ENCODE assay signal across 15 mouse cellular contexts in the genomic region with DNA sequence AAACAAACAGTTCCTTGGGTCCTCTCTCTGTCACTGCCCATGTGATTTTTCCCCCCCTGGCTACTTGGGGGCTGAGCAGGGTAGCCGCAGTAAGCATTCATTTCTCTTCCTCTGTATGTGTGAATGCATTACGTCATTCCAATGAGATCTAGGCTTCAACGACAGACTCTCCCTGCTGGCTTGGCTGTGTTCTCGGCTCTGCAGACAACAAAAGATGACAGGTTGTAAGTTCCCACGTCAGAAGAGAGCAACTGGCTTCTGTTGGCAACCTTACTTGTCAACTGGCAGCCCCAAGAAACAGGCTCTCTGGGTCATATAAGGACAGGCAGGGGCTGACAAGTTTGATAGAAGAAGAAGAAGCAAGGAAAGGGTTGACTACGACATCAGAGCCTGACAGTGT.
DNase-seq lines count a peak whose midpoint lies in the region; ATAC-seq and TF ChIP-seq lines count a peak whose summit lies in the region.
"Had no signal": no experiment of that assay in that cellular context is flagged by ENCODE, and none has a peak within 500 bp of the region (broad histone marks: within the 10 kb centered on the region; RNA-seq: fewer than 3 reads in every experiment).

No protein-coding gene starts in this region.

- peaks cover 60% of the 10 kb centered on the region for H3K4me1 ChIP-seq in forebrain, embryonic 12.5 days

- no peak overlapping the region for H3K27ac ChIP-seq in left cerebral cortex, adult 2 months
- H3K27ac ChIP-seq in forebrain, embryonic 12.5 days: peak overlapping the region; percentile 95
- H3K27ac ChIP-seq: hindbrain, embryonic 15.5 days; limb, embryonic 13.5 days had no signal

- intact Hi-C loops in left cerebral cortex, postnatal 14 days (cut with DNase I): no loop called here
- intact Hi-C loops in left cerebral cortex, adult 2 months (cut with DNase I): no loop called here

- H3K9ac ChIP-seq in forebrain, embryonic 12.5 days: no peak overlapping the region
- H3K9ac ChIP-seq: hindbrain, embryonic 15.5 days; limb, embryonic 13.5 days had no signal

- no peak overlapping the region for H3K4me2 ChIP-seq in forebrain, embryonic 12.5 days
- H3K4me2 ChIP-seq: hindbrain, embryonic 15.5 days; limb, embryonic 13.5 days had no signal

- WGBS in forebrain, embryonic 12.5 days: 15% methylated on average over 6 of the region's 6 CpGs

- no peaks in the 10 kb centered on the region for H3K36me3 ChIP-seq in forebrain, embryonic 12.5 days (replicated peaks)
- H3K36me3 ChIP-seq: hindbrain, embryonic 15.5 days; limb, embryonic 13.5 days had no signal

- H3K27me3 ChIP-seq in forebrain, embryonic 12.5 days: no peaks in the 10 kb centered on the region
- H3K27me3 ChIP-seq: CH12.LX; hindbrain, embryonic 15.5 days; limb, embryonic 13.5 days had no signal

- DNase-seq in left cerebral cortex, postnatal 14 days (ENCODE audit: low spot score in 2 of 2): peak; percentile 9 to 45
- no peak for DNase-seq in left cerebral cortex, adult 2 months (ENCODE audit: extremely low spot score in 1 of 2, low spot score in 2 of 2)
- peak; percentile 3 for DNase-seq in ZHBTc4 (ENCODE audit: low read depth, low spot score)
- peak; percentile 32 for DNase-seq in layer of hippocampus, adult 9-11 months
- DNase-seq in gastrocnemius, adult 8-10 months (ENCODE audit: low spot score in 2 of 2): no peak
- DNase-seq in thymus, postnatal 25 days: no peak
- no peak for DNase-seq in lung, postnatal 14 days
- DNase-seq: cerebellum, postnatal 36 days; kidney, postnatal 14 days; lung, postnatal 36 days had no signal

- H3K4me3 ChIP-seq in left cerebral cortex, adult 2 months: no peak overlapping the region
- no peak overlapping the region for H3K4me3 ChIP-seq in forebrain, embryonic 12.5 days (replicated peaks)
- H3K4me3 ChIP-seq: erythroblast, embryonic 14.5 days; hindbrain, embryonic 15.5 days; limb, embryonic 13.5 days had no signal

- TF ChIP-seq CTCF in left cerebral cortex, adult 2 months (IDR thresholded peaks at IDR 0.05): no peak

- no peaks in the 10 kb centered on the region for H3K9me3 ChIP-seq in forebrain, embryonic 12.5 days
- H3K9me3 ChIP-seq: hindbrain, embryonic 15.5 days; limb, embryonic 13.5 days had no signal

- ATAC-seq in forebrain, embryonic 12.5 days (ENCODE audit: low FRiP score): 0 out of 2 replicates have a peak, but pooled peaks have one; percentile 31

Comparison
In these comparisons a context has a peak if more than half of its experiments do, and no peak if none do; other contexts are left out.
1. DNase-seq: peak in left cerebral cortex, postnatal 14 days (2 of 2), ZHBTc4 (single experiment) and layer of hippocampus, adult 9-11 months (single experiment); none in left cerebral cortex, adult 2 months (0 of 2), gastrocnemius, adult 8-10 months (0 of 2), thymus, postnatal 25 days (single experiment) and lung, postnatal 14 days (single experiment).